Mouse (Mus musculus) left cerebral cortex, postnatal 10 days (tissue): Measurements from ENCODE around the gene Cdca3. TPM values are rescaled to one million over a fixed set of nuclear protein-coding genes. Genes with fewer than 3 reads are reported as not detected.

Source experiments
- DNase-seq, 2 experiments: peaks; one replicate each; pipeline ENCODE4 v3.0.0; 2021 to 2022; ENCODE audit warnings: low spot score in 2 of 2, mixed read lengths in 1 of 2; ENCODE audit errors: extremely low spot score in 1 of 2
- intact Hi-C: fragments of 180-260 bp; cut with DNase I; formaldehyde crosslinking; loops from one replicate; pipeline ENCODE4 v1.15.1; 2025
- total RNA-seq, 2 experiments: library from RNA; stranded (reverse); gene quantifications; 2 replicates each; pipeline ENCODE4 v1.2.3; 2021

Gene Cdca3
- total RNA-seq, 2 experiments from 2014 or later = 2.8 to 4.4 TPM

DNA sequence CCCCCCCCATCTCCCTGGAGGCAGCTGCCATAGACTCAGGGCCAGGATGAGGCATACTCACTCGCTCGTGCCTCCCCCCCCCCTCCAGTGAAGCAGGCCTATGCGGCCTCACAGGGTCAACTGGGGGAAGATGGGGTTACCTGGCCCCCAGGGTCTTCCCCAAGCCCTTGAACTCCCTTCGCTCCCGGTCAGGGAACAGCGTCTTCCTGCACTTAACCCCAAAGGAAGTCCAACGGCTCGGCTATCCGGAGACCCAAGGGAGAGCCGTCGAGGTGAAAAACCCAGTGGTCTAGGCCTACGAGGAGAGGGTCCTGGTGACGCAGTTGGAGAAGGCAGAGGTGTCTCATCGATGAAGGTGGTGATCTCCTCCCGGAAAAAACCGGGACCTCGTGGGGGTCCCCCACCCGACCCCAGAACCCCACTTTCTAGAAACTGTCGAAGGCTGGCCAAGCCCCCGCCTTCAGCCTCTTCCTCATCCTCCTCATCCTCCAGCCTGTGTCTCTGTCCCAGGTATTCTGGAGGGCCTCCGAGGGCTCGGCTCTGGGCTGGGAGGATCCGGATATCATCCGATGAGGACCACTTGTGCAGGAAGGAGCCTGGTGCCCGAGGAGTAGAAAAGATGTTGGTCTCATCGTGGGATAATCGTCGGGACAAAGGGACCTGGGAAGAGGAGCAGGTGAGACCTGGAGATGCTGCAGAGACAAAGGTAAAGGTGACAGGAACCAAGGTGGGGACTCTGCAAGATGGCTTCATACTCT, 29.4 kb downstream of the Cdca3 start:
- intact Hi-C loops = loop anchor here (10.0 kb wide), 1 partner anchor 226 kb away; no protein-coding TSS in a partner anchor
- no peak for DNase-seq

DNA sequence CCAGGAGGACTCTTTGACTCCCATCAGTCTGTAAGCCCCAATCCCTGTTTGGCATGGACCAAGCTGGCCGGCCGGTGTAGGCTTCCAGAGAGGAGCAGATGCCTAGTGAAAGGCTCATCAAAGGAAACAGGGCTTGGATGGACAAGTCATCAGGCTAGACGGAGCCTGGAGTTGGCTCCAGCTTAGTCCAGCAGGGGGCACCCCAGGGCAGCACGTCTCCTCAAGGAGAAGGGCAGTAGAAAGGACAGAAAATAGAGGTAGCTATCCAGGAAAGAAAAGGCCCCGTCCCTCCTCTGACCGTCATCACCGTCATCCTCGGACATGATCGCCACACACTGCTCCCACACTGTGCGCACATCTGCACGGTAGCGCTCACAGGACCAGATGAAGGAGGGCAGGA, 30.4 kb downstream of the Cdca3 start:
- DNase-seq = peak; percentile 79 to 91
- intact Hi-C loops = loop anchor here (2.0 to 10.0 kb wide), 2 partner anchors 57 to 225 kb away; no protein-coding TSS in a partner anchor

DNA sequence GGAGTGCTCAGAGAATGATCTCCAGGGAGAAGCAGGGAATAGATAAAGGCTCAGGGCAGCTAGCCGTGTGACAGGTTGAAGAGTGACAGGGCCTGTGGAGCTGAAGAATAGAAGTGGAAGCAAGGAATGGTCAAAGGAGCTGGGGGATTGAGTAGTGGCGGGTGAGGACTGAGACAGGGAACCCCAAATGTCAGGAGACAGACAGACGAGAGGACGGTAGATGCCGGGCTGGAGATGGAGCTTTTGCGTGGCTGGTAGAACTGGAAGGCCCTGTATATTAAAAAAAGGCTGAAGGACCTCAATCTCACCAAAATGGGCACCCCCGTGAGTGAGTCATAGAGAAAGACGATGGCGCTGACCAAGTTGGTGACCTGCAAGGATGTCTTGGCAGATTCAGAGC, 31.2 kb downstream of the Cdca3 start:
- DNase-seq = no peak
- intact Hi-C loops = loop anchor here (2.0 kb wide), 1 partner anchor 56 kb away; no protein-coding TSS in a partner anchor

DNA sequence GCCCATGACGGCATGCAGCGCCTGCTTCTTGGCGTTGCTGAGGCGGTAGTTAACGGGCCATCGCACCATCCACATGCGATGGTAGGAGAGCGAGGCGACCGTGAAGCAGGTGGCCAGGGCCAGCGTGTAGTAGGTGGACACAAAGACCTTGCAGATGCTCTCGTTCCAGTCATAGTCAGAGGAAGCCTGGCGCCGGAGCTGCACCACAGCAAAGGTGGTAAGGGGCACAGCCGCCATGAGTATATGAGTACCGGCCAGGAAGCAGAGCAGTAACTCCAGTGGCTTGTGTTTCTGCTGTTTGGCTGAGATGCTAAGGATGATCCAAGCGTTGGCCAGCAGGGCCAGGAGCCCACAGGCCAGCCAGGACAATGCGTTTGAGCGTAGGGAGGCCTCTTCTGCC, 31.9 kb downstream of the Cdca3 start:
- intact Hi-C loops = loop anchor here (2.0 kb wide), 1 partner anchor 56 kb away; no protein-coding TSS in a partner anchor
- no peak for DNase-seq

DNA sequence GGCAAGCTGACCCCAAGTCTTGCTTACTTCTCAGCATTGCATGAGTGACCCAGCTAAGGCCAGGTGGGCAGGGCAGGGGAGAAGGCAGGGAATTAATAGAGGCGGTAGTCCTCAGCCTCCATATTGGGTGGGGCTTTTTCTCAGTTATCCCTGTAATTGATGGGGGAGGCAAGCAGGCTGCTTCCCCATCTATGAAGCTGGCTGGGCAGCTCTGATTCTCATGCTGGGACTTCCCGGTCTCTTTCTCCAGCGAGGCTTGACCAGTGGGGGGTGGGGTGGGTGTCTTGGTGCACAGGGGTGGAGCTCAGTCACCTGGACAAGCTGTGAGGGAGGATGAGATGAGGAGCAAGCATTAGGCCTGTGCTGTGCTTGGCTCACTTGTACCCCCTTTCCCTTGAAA, 32.5 kb downstream of the Cdca3 start:
- peak in 1 of 2 experiments; percentile 43 for DNase-seq
- intact Hi-C loops = loop anchor here (2.0 kb wide), 2 partner anchors 43 to 55 kb away; no protein-coding TSS in a partner anchor

DNA sequence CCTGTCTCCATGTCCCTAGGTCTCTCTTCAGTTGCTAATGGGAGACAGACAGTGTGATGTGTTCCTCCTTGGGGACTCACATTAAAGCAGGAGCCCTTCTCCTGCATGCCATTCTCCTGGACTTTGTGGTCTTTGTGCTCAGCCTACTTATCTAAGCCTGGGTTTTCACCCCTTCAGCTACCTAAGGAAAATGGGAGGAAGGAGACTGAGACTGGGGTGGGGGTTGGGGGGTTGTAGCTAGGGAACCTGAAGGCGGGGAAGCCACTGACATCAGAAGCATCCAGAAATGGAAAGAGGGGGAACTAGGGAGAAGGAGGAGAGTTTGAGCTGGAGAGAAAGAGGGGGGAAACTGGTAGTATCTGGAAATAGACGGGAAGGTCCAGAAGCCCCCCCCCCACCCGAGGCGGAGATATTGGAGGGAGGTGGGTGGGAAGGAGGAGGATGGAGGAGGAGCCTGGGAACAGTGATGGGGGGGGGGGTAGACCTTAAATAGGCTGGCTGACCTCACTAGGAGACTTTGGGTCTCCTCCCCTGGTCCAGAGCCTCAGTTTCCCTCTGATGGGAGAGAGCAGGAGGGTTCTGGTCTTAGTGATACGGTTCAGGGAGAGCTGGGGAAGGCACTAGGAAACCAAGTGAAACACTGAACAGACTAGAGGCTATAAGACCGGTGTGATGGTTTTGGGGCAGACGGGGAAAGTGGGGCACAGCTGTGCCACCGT, 33.2 kb downstream of the Cdca3 start:
- intact Hi-C loops = loop anchor here (2.0 kb wide), 1 partner anchor 42 kb away; no protein-coding TSS in a partner anchor
- DNase-seq = no peak

DNA sequence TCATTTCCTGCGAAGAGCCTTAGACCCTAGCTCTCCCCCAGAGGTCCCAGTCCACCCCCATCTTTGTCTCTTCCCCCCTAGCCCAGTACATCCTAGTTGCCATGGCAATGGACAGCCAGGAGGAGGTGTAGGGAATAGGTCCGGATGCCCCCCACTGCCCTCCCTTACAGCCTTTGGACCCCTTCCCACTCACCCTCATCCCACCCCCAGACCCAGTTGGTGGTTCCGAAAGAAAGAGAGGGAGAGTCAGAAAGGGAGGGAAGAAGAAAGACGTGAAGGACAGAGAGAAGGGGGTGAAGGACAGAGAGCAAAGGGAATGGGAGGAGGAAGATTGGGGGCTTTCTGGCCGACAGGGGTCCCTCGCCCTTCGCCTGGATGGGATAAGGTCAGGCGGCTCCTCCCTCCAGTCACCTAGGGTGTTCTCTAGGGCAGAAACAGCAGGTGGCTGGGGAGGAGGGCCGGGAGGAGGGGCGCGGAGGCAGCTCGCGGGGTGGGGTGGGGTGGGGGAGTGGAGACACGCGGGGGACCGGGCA, 33.8 kb downstream of the Cdca3 start:
- peak in 1 of 2 experiments; percentile 50 for DNase-seq
- intact Hi-C loops = loop anchor here (2.0 kb wide), 1 partner anchor 42 kb away; no protein-coding TSS in a partner anchor

DNA sequence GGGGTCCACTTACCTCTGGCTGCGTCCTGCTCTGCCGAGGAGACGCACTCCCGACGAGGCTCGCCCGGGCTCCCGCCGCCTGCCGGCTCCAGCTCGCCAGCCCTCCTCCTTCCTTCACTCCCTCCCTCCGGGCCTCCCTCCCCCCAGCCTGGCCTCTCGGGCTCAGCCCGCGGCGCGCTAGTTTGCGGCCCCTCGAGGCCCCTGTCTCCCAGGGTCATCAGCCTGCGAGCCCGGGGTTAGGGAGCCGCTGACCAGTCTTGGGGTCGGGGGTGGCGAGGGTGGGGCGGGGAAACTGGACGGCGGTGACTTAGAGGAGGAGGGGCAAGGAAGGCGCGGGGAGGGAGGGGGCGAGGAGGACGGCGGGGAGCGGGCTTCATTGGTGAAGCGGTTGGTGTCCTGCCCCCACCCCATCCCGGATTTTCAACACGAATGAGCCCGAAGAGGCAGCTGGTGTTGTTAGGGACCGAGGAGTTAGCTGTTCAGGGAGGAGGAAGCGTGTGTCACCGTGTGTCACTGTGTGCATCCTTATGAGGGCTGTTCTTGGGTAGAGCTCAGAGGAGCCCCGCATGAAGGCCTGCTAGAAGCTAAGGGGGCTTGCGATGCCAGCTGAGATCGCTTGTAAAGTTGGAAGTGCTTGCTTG, 34.4 kb downstream of the Cdca3 start, which contains the start of gene Gpr162:
Gpr162 (minus strand) TSS at position 326 of the 641 bp plus-strand sequence.
- DNase-seq = peak; percentile 76 to 87
- intact Hi-C loops = loop anchor here (2.0 kb wide), 1 partner anchor 41 kb away; no protein-coding TSS in a partner anchor

DNA sequence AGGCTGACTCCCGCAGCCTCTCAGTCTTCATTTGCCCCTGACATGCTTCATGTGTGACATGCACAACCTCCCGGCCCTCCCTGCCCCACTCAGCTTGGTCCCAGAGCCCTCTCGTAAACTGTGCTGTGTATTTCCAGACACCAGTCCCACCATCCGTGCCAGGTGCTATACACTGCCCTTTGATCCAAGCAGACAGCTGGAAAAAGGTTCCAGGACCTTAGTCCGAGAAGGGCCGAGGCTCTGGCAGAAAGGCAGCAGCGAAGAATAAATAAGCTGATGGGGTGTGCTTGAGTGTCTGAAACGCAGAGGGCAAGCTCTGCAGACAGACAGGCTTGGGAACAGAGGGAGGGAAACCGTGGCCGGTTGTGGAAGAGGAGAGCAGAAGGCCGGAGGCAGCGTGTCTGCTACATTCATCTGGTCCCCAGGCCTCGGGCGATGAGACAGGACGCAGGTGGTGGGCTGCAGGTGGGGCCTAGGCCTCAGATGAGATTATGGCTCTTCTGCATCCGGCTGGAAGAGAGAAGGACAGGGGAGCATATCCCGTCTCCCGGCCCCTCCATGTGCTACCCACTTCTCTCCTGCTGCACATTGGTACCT, 36.5 kb downstream of the Cdca3 start:
- DNase-seq = no peak
- intact Hi-C loops = no loop called here

DNA sequence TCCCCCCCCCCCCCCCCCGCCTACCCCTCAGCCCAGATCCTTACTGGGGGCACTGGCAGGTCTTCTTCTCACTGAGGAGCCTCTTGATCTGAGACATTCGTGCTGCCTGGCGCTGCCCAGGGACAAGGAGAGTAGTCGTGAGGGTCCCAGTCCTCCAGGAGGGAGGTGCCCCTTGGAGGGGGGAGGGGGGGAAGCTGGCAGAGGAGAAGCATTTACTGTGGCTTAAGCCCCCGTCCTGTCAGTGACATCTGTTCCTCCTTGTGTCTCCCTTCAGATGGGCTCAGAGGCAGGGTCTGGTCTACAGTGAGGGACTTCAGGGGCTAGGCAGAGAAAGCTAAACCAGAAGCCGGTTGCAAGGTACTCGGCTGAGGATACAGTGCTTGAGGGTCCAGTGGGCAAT, 37.2 kb downstream of the Cdca3 start:
- DNase-seq = no peak
- intact Hi-C loops = no loop called here

DNA sequence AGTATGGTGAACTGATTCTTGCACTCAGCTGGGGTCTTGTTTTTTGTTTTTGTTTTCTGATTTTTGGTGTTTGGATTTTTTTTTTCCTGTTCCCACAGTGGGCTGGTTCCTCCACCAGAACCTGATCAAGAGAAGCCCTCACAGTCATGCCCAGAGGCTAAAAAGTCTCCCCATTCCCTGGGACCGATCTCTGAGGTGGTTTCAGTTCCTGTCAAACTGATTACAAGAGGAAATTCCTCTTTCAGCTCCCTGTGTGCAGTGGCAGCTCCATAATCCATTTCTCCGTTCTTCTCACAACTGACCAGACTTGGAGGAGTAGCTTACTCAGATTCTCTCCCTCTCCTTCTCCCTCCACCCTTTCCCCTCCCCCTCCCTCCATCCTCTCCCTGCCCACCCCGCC, 45.0 kb downstream of the Cdca3 start:
- intact Hi-C loops = no loop called here
- DNase-seq = no peak

DNA sequence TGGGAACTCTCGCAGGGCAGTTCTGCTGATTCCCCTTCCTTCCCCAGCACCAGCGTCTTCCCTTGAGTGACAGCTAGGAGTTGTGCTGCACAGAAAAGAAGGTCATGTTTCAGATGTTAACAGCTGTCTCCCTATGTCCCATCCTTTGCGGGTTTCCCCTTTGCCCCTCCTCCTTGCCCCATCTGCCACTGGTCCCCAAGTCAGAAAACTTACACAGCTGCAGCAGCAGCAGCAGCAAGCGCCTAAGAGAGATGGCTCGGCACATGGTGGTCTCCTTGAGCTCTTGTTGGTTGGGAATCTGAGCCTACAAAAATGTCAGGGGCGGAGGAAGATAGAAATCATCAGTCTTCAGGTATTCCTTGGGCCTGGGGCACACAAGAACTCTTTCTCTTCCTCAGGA, 50.0 kb downstream of the Cdca3 start:
- no peak for DNase-seq
- intact Hi-C loops = no loop called here

DNA sequence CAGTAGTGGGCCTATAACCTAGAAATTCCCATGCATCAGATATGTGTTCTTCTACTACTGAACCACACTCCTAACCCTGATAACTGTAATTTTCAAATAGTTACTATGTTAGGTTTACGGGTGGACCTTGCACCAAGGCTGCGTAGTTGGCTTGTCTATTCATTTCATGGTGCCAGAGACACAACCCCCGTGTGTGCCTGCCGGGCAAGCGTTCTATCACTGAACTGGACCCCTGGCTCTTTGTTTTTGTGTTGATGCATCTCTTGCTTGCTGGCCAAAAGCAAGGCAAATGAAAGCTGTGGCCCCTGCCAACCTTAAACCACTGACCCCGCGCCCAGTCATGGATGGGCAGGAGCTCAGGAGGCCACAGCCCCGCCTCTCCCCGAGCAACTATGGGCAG, 52.5 kb downstream of the Cdca3 start:
- intact Hi-C loops = no loop called here
- DNase-seq = no peak

Other genes with a start within 250 kb of the Cdca3 start
- under 1 TPM; 0.19 to 0.59 TPM for gene C1s2, start 193.5 kb upstream of the Cdca3 start, total RNA-seq
- gene Lpcat3, start 166.5 kb upstream of the Cdca3 start, total RNA-seq = 10 to 100 TPM; 29.7 to 36.4 TPM
- 10 to 100 TPM; 38.0 to 42.6 TPM for gene Emg1, start 117.4 kb upstream of the Cdca3 start, total RNA-seq
- 100 to 1,000 TPM; 151 to 160 TPM for gene Phb2, start 117.2 kb upstream of the Cdca3 start, total RNA-seq
- 1 to 10 TPM; 3.4 to 4.7 TPM for gene Ptpn6, start 90.8 kb upstream of the Cdca3 start, total RNA-seq
- gene Grcc10, start 88.2 kb upstream of the Cdca3 start, total RNA-seq = 100 to 1,000 TPM; 298 to 316 TPM
- gene Gm45234, start 73.5 kb upstream of the Cdca3 start, total RNA-seq = not detected
- gene Atn1, start 73.0 kb upstream of the Cdca3 start, total RNA-seq = 100 to 1,000 TPM; 156 to 158 TPM
- 100 to 1,000 TPM; 466 to 486 TPM for gene Eno2, start 59.9 kb upstream of the Cdca3 start, total RNA-seq
- under 1 TPM; 0.41 to 0.77 TPM for gene Lrrc23, start 49.8 kb upstream of the Cdca3 start, total RNA-seq
- gene Spsb2, start 20.9 kb upstream of the Cdca3 start, total RNA-seq = 1 to 10 TPM; 4.4 to 5.3 TPM
- 100 to 1,000 TPM; 512 to 527 TPM for gene Tpi1, start 15.3 kb upstream of the Cdca3 start, total RNA-seq
- 100 to 1,000 TPM; 194 to 200 TPM for gene Usp5, start 63 bp upstream of the Cdca3 start, total RNA-seq
- under 1 TPM; 0.19 to 0.28 TPM for gene Gnb3, start 10.7 kb downstream of the Cdca3 start, total RNA-seq
- 10 to 100 TPM; 30.7 to 32.5 TPM for gene P3h3, start 28.2 kb downstream of the Cdca3 start, total RNA-seq
- gene Gpr162, start 34.4 kb downstream of the Cdca3 start, total RNA-seq = 100 to 1,000 TPM; 214 to 216 TPM
- 1 to 10 TPM; 1.2 to 3.7 TPM for gene Cd4, start 58.7 kb downstream of the Cdca3 start, total RNA-seq
- gene Lag3, start 82.2 kb downstream of the Cdca3 start, total RNA-seq = 1 to 10 TPM; 1.4 to 1.5 TPM
- 1,000 to 10,000 TPM; 1,368 to 1,394 TPM for gene Ptms, start 90.6 kb downstream of the Cdca3 start, total RNA-seq
- gene Mlf2, start 101.8 kb downstream of the Cdca3 start, total RNA-seq = 100 to 1,000 TPM; 597 to 610 TPM
- 100 to 1,000 TPM; 115 to 116 TPM for gene Cops7a, start 136.0 kb downstream of the Cdca3 start, total RNA-seq
- 100 to 1,000 TPM; 116 TPM for gene Pianp, start 167.1 kb downstream of the Cdca3 start, total RNA-seq
- gene Zfp384, start 179.6 kb downstream of the Cdca3 start, total RNA-seq = 10 to 100 TPM; 41.0 to 41.2 TPM
- 10 to 100 TPM; 56.9 to 59.9 TPM for gene Ing4, start 210.2 kb downstream of the Cdca3 start, total RNA-seq
- gene Acrbp, start 220.1 kb downstream of the Cdca3 start, total RNA-seq = 1 to 10 TPM; 8.0 to 8.7 TPM
- 1 to 10 TPM in 1 of 2 experiments, under 1 TPM in 1; 0.45 to 1.0 TPM for gene Lpar5, start 238.4 kb downstream of the Cdca3 start, total RNA-seq